Mouse (Mus musculus) cerebellum, adult 9-11 months (tissue): ENCODE data around the gene Cptp.

Experiments used
- DNase-seq: peaks from one replicate; pipeline ENCODE4 v3.0.0; 2022

Gene Cptp

DNA sequence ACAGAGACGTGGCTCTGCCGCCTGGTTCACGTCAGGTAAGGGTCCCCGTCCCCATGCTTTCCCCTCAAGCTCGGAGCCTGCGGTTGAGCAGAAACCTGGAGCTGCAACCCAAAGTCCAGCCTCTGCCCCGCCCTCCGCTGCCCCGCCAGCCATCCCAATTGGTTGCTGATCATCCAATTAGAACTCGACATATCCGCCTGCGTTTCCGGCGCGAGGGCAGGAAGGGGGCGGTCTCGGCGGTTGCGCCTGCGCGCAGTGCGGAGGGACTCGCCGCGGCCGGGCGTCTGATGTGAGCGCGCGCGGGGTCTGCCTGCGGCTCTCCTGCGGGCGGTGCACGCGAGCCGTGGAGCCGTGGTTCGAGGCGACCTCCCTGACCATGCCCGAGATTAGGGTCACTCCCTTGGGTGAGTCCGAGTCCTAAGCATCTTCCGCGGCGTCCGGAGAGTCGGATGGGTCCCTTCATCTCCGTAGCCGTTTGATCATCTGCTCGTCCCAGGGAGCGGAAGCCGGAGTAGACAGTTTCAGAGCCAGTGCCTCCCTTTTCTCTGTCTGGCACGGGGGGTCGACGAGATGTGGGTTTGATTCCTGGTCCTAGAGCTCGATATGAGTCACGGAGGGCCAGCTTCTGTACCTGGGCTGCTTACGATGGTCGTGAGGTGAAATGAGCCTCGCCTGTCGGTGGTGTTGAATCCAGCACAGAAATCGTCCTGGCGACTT lies at the start of gene Cptp, which contains the start of gene Ints11:
TSS of gene Cptp (minus strand) at position 124 of the 717 bp plus-strand sequence.
TSS of gene Ints11 (plus strand) at position 230 of the 717 bp plus-strand sequence.
- DNase-seq: peak; percentile 97

DNA sequence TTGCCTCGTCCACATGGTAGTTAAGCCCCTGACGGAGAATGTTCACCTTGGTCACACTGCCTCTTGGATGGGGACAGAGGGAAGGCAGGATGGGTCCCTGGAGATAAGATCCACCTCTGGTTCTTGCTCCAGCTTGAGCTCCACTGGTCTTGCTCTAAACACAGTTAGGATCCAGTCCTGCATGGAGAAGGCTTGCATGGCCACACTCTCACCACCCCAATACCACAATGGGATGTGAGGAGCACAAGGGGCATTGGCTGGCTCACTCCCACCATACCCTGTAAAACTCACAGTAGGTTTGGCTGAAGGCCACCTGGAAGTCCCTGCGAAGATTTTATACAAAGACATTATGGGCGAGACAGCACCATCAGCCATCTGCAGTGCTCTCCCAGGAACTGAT lies 39.5 kb upstream of the Cptp start:
- DNase-seq: no peak

GRCm38 (mm10) chr4:155908281-155908680 lies 39.0 kb upstream of the Cptp start:
- no peak for DNase-seq

DNA sequence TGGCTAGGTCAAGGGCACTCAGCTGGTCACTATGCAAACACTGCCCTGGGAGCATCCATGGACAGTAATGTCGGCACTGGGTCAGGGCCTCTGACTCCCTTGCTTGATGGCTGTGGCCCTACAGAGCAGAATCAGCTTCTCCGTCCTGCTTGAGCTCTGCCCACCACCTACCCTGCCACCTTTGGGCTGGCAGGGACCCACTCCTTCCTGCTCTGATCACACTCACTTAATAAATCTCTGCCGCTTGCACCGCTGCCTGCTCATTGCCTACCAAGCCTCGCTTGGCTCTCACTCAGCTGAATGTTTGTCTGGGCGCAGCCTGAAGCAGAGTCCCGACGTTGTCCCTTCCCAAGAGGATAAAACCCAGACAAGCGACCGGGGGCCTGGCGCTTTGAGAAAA lies 37.8 kb upstream of the Cptp start:
- no peak for DNase-seq

- no peak for DNase-seq
Measured at GRCm38 (mm10) chr4:155906125-155906524, 36.9 kb upstream of the Cptp start.

- peak; percentile 7 for DNase-seq
Measured at GRCm38 (mm10) chr4:155905634-155906033, 36.4 kb upstream of the Cptp start.

DNA sequence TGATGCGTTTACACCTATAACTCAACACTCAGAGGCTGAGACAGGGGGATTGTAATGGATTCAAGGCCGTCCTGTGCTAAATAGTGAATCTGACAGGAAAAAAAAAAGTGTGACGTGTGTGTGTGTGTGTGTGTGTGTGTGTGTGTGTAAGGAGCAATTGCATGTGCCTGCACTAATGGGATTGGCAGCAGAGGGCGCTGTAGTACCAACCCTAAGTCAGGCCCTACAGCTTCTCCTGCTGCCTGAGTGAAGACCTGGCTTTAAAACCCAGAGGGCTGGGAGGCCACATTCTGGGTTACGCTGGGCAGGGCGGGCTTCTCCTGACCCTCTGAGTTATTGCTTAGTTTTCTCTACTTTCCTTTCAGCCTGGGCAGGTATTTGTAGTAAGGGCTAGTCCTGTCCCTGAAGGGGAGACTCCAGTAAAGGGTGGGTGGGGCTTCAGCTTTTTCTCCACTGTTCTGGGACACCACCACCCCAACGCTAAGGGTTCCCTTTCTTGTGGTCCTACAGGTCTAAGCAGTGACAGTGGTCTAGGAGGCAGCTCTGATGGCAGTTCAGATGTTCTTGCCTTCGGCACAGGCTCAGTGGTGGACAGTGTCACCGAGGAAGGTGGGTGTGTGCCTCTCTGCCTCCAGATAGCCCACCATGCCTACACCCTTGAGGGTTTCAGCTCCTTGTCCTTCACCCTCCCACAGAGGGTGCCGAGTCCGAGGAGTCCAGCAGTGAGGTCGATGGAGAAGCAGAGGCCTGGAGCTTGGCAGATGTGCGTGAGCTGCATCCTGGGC lies 35.3 kb upstream of the Cptp start:
- peak; percentile 11 for DNase-seq

- DNase-seq: no peak
Measured at GRCm38 (mm10) chr4:155903246-155903645, 34.0 kb upstream of the Cptp start.

DNA sequence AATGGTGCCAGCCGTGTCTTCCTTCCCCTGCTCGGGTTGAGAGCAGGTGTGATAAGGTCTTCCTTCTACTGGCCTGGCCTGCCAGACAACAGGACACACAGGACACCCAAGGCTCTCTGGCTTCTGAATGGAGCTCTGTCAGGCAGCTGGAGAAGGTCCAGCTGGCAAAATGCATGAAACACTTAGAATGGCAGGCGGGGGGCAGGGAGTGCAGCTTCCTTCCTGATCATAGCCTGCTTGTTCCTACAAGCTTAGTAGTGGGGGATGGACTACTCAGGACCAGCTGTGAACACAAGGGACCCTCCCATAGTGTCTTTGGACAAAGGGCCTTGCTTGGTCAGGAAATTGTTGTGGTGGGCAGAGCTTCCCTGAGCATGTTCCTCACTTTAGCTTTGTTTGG lies 32.0 kb upstream of the Cptp start:
- peak; percentile 47 for DNase-seq

DNA sequence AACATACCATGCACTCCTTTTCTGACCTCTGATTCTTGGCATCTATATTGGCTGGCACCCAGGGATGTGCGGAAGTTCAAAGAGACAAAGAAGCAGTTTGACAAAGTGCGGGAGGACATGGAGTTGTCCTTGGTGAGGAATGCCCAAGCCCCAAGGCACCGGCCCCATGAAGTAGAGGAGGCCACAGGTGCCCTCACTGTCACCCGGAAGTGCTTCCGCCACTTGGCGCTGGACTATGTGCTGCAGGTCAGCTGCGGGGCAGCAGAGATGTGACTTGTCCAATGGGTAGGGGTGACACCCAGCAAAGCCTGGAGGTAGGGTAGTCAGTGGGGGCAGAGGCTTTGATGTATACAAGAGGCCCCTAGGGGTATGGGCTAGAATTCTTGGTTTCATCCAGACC lies 30.1 kb upstream of the Cptp start:
- DNase-seq: peak; percentile 16

DNA sequence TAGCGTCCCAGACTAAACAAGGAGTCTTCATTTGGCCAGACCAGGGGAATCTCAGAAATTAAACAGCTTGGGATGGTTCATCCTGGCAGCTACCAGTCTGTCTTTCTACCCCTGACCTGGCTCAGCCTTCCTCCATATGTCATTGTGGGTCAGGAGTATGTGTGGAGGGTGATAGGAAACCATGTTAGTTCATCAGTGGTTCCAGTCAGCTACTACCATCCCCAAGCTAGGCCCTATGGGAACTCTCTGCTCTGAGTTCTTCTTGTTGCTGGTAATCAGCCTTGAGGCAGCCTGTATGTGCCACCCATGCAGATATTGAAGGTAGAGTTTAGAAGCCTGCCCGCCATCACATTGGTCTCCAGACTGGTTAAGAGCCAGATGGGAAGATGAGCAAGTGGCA lies 29.1 kb upstream of the Cptp start:
- peak; percentile 17 for DNase-seq

DNA sequence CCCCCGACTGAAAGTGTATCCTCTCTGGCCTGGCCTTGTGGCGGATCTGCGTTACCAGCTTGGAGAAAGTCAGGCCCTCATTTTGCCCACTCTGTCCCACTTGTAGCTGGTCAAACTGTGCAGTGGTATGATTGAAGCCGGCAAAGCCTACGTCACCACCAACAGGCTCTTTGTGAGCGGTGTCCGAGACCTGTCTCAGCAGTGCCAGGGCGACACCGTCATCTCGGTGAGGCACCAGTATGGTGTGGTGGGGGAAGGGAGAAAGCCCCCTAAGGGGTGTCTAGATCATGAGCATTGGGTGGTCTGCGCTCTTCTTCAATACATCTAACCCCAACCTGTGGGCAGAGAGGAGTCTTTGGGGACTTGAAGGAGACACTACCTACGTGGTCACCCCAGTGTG lies 27.2 kb upstream of the Cptp start:
- peak; percentile 38 for DNase-seq

- peak; percentile 27 for DNase-seq
Measured at GRCm38 (mm10) chr4:155895826-155896225, 26.6 kb upstream of the Cptp start.

DNA sequence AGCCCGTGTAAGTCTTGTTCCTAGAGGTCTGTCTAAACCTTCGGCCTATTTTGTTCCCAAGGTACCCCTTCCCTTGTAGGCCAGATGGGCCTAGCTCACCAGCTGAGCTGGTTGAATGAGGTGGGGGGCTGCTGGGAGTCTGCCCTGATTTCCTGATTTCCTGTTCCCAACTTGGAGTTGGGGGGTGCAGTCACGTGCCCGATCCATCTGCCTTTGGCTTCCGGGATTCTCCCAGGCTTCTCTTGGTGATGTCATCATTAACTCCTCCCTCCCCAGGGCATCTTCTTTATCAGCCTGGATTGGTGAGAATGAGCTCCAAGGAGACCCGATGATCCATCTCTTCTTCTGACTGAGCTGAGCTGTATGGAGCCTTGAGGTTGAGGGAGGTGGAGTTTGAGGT lies 26.0 kb upstream of the Cptp start:
- peak; percentile 86 for DNase-seq

GRCm38 (mm10) chr4:155894311-155894881 lies 25.2 kb upstream of the Cptp start:
- DNase-seq: peak; percentile 70

GRCm38 (mm10) chr4:155893212-155893690 lies 24.0 kb upstream of the Cptp start:
- DNase-seq: peak; percentile 39

GRCm38 (mm10) chr4:155892438-155893211 lies 23.4 kb upstream of the Cptp start:
- DNase-seq: peak; percentile 74

DNA sequence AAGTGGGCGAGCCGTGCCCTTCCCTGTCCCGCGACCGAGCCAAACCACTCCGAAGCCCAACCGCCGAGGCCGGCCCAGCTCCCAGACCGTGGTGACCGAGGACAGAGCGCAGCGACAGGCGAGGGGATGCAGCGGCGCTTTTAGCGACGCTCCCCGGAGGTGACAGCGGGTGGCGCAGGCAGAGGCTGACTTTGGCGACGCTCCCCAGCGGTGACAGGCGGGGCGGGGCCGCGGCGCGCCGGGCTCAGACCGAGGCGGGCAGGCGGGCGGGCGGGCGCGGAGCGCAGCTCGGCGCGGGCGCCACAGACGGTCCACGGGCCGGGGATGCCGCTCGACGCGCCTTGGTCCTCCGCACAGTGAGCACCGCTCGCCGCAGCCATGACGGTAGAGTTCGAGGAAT lies 22.8 kb upstream of the Cptp start:
- peak; percentile 88 for DNase-seq

GRCm38 (mm10) chr4:155891551-155892001 lies 22.3 kb upstream of the Cptp start, which contains the start of the genes Pusl1 and Acap3:
TSS of gene Pusl1 (minus strand) at chr4:155891781.
TSS of gene Acap3 (plus strand) at chr4:155891822.
- DNase-seq: peak; percentile 96

DNA sequence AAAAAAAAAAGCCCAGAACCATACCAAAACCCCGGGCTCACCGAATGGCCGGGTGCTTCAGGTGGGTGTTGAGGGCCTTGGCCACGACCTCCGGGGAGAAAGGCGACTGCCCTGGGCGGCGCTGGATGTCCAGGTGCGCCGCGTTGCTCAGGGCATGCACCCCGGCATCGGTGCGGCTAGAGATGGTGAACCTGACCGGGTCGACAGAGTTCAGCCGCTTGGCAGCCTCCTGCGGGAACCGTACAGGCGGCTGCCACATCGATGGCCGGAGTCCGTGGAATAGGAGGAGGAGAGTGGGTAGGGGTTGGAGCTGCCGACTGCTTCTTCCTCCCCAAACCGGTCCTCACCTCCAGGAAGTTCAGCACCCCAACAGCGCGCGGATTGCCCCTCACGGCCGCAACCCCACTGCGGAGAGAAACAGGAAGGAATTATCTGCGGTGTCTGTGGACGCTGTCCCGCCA lies 21.8 kb upstream of the Cptp start:
- DNase-seq: no peak

DNA sequence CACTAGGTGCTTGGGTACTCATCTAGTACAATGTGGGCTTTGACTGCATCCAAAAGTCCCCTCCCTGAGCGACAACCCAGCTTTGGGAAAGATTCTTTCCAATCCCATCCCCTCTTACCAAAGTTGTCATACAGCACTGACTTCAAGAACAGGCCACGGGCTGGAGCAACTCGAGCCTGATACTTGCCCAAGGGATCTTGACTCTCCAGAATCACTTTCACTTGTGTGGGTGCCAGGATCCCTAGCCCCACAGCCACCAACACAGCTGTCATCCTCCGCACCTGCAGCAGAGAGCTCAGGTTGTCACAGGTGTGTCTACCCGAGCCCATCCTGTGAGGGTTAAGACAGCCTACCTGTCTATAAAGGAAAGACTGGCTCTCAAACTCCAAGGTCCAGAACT lies 20.1 kb upstream of the Cptp start:
- peak; percentile 32 for DNase-seq

GRCm38 (mm10) chr4:155888181-155888580 lies 18.9 kb upstream of the Cptp start:
- DNase-seq: peak; percentile 17

GRCm38 (mm10) chr4:155887674-155888073 lies 18.4 kb upstream of the Cptp start:
- no peak for DNase-seq
